Mouse (Mus musculus) bone marrow, adult 2 months (tissue): ENCODE results near the gene Amer2. TPM values are rescaled to one million over a fixed set of nuclear protein-coding genes. Genes with fewer than 3 reads are reported as not detected.

Source experiments
- H3K27ac ChIP-seq: fragments of 200-500 bp; 2 replicates; pipeline ENCODE4 v1.5.1; 2012; ENCODE audit warnings: low read depth, mild to moderate bottlenecking, control low read depth, inconsistent platforms, low read length; ENCODE audit not compliant: control insufficient read depth, poor library complexity, insufficient read depth
- H3K4me1 ChIP-seq: fragments of 200-500 bp; 2 replicates; pipeline ENCODE4 v1.6.1; 2011; ENCODE audit warnings: low read length; ENCODE audit not compliant: control insufficient read depth, insufficient read depth
- H3K4me3 ChIP-seq: fragments of 200-500 bp; replicated peaks from 2 replicates; pipeline ENCODE3; 2011; ENCODE audit warnings: mild to moderate bottlenecking, low read depth, low read length, control low read depth; ENCODE audit not compliant: control insufficient read depth
- CTCF ChIP-seq: fragments of 200-500 bp; IDR thresholded peaks from 2 replicates; pipeline ENCODE4 v1.5.1; 2011; ENCODE audit warnings: low read length, control low read depth; ENCODE audit not compliant: control insufficient read depth, insufficient read depth
- POLR2A ChIP-seq: fragments of 200-500 bp; IDR thresholded peaks from 2 replicates; pipeline ENCODE4 v1.6.1; 2011; ENCODE audit warnings: low read depth, mild to moderate bottlenecking, control low read depth, low read length, borderline replicate concordance; ENCODE audit not compliant: control insufficient read depth
- WGBS: fragments of 180-500 bp; shearing (Covaris S2); methylation state at CpG from one replicate; pipeline ENCODE4 v1.1.7; 2018; 5-methylcytosine and 5-hydroxymethylcytosine counted together
- polyA plus RNA-seq: library from polyadenylated mRNA; stranded (reverse); fragments of >200 nt; gene quantifications from 2 replicates; pipeline ENCODE4 v1.2.4, GENCODE M21; 2011; ENCODE audit warnings: low replicate concordance; ENCODE audit not compliant: missing spikeins, insufficient read depth, insufficient read length

The Amer2 gene
- polyA plus RNA-seq, 1 experiment = 2.5 TPM

DNA sequence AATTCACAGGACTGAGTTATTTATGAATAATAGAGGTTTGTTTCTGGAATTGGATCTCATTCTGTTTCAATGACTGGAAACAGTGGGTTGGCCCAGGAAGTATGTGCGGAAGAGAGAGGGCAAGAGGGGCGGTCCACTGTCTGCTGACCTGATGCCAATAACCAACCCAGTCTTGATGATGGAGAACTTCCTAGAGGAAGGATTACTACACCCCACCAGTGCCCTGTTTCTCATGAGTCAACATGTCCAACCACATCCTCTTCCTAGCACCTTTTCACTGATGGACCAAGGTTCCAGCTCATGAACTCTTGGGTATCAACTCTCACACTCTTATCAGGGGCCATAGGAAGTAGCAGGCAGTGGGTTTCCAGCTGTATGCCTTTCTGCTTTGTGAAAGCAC is 49.9 kb downstream of the Amer2 start:
- Histone ChIP-seq H3K27ac (no peak overlapping the region; the same call in 1 of the 2 replicates), H3K4me3 (no peak overlapping the region), H3K4me1 (peaks cover 3% of the 10 kb centered on the region; the same call in 1 of the 2 replicates)
- TF ChIP-seq CTCF (no peak), POLR2A (no peak)
- 50% methylated on average over 2 of the region's 2 CpGs for WGBS

DNA sequence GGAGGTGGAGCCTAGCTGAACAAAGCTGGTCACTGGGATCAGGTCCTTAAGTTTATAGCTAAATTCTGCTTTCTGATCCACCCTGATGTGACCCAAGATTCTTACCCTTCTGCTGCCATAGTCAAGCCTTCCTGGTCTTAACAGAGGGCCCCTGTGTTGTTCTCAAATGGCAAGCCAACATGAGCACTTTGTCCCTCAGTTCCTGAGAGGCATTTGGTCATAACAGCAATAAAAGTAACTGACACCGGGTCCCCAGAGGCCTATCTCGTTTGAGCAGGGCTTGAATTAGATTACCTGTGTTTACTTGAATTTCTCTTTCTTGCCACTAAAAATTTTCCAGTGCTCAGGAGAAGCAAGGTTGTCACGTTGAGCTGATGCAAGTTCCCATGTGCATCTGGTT is 51.1 kb downstream of the Amer2 start:
- Histone ChIP-seq H3K27ac (peak overlapping the region; percentile 22; the same call in 1 of the 2 replicates), H3K4me3 (no peak overlapping the region), H3K4me1 (peaks cover 3% of the 10 kb centered on the region; the same call in 1 of the 2 replicates)
- no peak for TF ChIP-seq POLR2A
- TF ChIP-seq CTCF = no peak
- WGBS = 39% methylated on average over 3 of the region's 3 CpGs

DNA sequence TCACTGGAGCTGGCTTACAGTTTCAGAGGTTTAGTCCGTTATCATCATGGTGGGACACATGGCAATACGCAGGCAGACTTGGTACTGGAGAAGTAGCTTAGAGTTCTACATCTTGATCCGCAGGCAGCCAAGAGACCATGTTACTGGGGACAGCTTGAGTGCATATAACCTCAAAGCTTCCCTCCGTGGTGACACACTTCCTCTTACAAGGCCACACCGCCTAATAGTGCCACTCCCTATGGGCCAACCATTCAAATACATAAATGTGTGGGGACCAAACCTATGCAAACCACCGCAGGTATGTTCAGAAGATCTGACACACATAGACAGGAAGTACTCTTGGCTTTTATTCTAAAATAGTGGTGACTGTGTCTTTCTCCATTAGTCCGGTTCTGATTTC is 52.5 kb downstream of the Amer2 start:
- Histone ChIP-seq H3K27ac (no peak overlapping the region), H3K4me3 (peak overlapping the region; percentile 37), H3K4me1 (peaks cover 3% of the 10 kb centered on the region; the same call in 1 of the 2 replicates)
- no peak for TF ChIP-seq CTCF
- 20% methylated on average over 7 of the region's 7 CpGs for WGBS

DNA sequence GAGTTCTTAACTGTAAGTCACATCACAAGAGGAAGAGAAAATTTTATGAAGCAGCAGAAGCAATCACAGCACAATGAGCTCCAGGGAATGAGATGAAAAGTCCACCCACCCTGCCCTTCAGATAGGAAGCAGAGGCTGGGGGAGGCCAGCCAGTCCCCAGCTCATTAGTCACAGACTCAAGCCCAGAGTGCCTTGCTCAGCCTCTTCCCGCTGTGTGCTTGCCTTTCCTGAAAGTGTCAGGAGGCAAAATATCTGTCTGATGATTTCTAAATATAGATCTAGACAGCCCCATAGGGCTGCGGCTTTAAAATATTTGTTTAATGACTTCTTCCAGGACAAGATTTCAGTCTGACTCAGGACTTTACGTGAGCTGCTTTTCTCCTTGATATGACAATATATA is 54.8 kb downstream of the Amer2 start:
- H3K4me1 ChIP-seq = peaks cover 5% of the 10 kb centered on the region; the same call in 1 of the 2 replicates
- no peak overlapping the region for H3K4me3 ChIP-seq
- 69% methylated on average over 3 of the region's 3 CpGs for WGBS
- no peak overlapping the region for H3K27ac ChIP-seq
- TF ChIP-seq POLR2A (no peak), CTCF (no peak)

DNA sequence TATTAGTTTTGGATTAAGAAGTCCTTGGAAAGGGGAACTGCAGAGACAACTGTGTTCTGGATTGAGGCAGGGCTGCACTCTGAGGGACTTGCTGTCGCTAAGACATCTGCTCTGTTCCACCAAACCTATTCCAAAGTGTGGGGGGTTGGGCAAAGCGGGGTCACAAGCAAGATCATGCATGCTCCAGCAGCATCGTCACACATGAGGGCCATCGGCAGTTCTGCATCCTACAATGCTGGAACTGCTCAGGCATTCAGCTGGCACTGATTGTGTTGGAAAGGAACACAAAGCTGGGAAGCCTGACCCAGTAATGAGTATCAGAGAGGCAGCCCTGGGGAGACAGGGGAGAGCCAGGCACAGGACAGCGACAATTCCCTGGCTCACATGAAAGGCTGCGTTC is 56.5 kb downstream of the Amer2 start:
- 78% methylated on average over 6 of the region's 6 CpGs for WGBS
- no peak for TF ChIP-seq POLR2A
- TF ChIP-seq CTCF = no peak
- H3K4me3 ChIP-seq = no peak overlapping the region
- no peak overlapping the region for H3K27ac ChIP-seq
- H3K4me1 ChIP-seq = peaks cover 4% of the 10 kb centered on the region; the same call in 1 of the 2 replicates

DNA sequence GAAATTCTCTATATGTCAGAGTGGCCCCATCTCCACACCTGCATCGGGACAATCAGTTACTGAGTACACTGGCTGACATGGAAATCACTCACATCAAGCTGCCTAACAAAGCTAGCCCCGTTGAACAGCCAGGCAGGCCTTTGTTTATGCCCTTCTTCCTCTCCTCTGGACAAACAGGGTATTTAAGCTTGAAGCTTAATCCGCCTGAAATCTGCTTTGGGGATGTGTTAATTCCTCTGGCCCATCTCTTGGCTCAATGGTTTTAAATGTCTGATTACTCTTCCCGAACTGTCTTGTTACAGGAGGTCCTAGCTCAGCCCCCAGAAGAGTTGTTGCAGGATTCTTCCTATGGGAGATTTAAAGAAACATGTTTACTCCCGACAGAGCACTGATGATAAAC is 58.5 kb downstream of the Amer2 start:
- TF ChIP-seq CTCF (no peak), POLR2A (no peak)
- Histone ChIP-seq H3K4me3 (no peak overlapping the region), H3K4me1 (peaks cover 2% of the 10 kb centered on the region; the same call in 1 of the 2 replicates), H3K27ac (no peak overlapping the region)
- 75% methylated on average over 5 of the region's 5 CpGs for WGBS

DNA sequence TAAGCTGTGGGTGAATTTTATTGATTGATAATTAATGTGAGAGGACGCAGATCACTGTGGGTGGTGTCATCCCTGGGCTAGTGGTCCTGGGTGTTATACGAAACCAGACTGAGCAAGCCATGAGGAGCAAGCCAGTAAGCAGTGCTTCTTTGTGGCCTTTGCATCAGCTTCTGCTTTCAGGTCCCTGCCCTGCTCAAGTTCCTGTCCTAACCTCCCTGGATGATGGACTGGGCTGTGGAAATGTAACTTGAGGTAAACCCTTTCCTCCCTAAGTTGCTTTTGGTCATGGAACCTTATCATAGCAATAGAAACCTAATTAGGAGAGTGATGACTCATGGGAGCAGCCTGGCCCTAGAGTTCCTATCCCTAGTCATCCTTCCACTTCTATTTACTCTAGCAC is 59.1 kb downstream of the Amer2 start:
- Histone ChIP-seq H3K4me1 (peaks cover 2% of the 10 kb centered on the region; the same call in 1 of the 2 replicates), H3K27ac (no peak overlapping the region), H3K4me3 (no peak overlapping the region)
- 74% methylated on average over 2 of the region's 2 CpGs for WGBS
- TF ChIP-seq POLR2A = no peak
- no peak for TF ChIP-seq CTCF

DNA sequence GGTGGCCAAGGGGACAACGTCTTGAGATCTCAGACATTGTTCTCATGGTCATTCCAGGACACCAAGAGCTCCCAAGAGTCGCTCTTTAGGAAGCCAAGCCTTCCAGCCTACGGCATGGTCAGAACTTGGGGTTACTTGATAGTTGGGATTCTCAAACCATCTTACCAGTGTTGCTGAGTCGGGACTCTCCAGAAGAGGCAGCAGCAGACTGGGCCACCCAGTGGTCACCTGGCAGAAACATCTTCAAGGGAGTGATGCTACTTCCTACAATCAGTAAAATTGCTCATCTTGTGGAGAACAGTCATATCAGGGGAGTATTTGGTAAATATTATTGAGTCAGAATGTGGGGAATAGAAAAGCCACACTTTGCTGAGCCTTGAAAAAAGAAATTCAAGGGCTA is 62.5 kb downstream of the Amer2 start:
- no peak overlapping the region for H3K4me3 ChIP-seq
- TF ChIP-seq CTCF (peak; percentile 62), POLR2A (no peak)
- no peak overlapping the region for H3K27ac ChIP-seq
- 57% methylated on average over 4 of the region's 4 CpGs for WGBS
- H3K4me1 ChIP-seq = peaks cover 2% of the 10 kb centered on the region; the same call in 1 of the 2 replicates

DNA sequence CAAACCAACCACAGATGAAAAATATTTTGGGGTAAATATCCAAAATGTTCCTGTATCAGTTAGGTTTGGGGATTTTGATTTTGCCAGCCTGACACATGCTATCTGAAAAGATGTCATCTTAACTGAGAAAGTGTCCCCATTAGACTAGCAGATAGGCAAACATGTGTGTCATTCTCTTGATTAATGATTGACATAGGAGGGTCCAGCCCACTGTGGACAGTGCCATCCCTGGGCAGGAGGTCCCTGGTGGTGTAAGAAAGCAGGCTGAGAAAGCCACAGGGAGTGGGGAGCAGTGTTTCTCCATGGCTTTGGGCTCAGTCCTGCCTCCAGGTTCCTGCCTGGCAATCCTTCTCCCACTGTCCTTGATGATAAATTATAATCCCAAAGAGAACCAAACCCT is 63.3 kb downstream of the Amer2 start:
- TF ChIP-seq POLR2A (no peak), CTCF (no peak)
- peaks cover 2% of the 10 kb centered on the region; the same call in 1 of the 2 replicates for H3K4me1 ChIP-seq
- no peak overlapping the region for H3K4me3 ChIP-seq

More for the DNA sequence above, 63.3 kb downstream of the Amer2 start:
- no peak overlapping the region for H3K27ac ChIP-seq

Other genes with a start within 250 kb of the Amer2 start
- gene Atp8a2, start 176.1 kb upstream of the Amer2 start, polyA plus RNA-seq = 0.11 and 0.20 TPM in 2 replicates
- gene Nupl1, start 121.8 kb upstream of the Amer2 start, polyA plus RNA-seq = 0.45 TPM in 1 of 2 replicates, not detected in the other
- 13.9 and 15.1 TPM in 2 replicates for gene Gm49336, start 121.8 kb upstream of the Amer2 start, polyA plus RNA-seq
- gene Mtmr6, start 108.0 kb upstream of the Amer2 start, polyA plus RNA-seq = 10.6 and 18.6 TPM in 2 replicates